Mouse (Mus musculus): ENCODE data around the gene Gjc1. TPM values are rescaled to one million over a fixed set of nuclear protein-coding genes. Genes with fewer than 3 reads are reported as not detected.

Gjc1 gene
- polyA plus RNA-seq, 2 experiments from 2014 or later, result 0.15 TPM; not detected in 1

DNA sequence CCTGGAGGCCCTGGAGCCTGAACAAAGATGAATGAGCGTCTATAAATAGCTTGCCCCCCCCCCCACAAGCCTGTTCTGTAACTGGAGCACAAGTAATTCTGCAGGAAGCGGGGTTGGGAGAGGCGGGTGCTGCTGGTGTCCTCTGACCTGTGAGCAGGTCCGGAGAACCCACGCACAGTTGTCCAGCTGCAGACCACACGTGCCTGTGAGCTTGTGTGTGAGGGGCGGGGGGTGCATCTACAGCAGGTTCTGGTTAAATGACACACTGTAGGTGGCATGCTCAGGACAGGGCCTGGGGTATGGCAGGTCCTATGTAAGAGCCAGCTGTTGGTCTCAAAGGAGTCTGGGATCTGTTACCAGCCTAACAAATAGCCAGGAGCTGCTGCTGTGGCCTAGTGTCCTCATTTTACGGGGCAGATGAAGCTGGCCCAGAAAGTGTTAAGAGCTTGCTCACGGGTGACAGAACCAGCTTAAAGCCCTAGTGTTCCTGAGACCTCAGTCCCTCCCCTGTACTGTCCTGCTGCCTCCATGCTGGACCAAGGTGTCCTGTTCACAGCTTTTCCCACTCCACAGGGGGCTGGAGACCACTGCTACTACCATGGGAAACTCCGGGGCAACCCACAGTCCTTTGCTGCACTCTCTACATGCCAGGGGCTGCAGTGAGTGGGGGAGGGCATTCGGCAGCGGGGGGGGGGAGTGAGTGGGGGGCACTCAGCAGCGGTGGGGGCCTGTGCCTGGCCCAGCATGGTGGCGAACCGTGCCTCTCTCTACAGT is 48.7 kb downstream of the Gjc1 start:
- ATAC-seq, result no peak

DNA sequence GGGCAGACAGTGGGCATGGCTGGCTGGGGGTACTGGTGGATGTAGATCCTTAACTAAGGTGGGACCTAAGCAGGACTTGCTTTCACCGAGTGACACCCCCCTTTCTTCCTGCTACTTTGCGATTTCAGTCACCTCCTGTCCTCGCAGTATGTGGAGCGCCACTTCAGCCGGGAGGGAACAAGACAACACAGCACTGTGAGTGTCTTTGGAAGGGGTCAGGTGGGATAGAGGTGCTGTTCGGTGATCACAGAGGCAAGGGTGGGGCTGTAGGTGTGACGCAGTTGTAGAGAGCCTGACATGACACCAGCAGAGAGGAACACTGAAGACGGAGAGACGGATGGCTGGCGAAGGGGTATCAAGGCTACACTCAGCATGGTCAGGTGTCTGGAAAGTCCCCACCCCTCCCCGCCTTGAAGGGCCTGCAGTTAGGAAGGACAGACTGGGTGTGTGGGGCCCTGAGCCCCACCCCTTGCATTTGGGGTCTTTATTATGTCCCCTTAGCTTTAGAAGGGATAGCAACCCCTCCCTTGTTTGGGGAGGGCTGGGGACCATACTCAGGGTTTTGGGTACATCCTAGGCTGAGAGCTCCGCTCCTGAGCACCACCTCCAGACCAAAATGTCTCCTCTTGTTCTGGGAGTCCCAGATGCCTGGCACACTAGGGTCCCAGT is 49.4 kb downstream of the Gjc1 start:
- ATAC-seq, result no peak

DNA sequence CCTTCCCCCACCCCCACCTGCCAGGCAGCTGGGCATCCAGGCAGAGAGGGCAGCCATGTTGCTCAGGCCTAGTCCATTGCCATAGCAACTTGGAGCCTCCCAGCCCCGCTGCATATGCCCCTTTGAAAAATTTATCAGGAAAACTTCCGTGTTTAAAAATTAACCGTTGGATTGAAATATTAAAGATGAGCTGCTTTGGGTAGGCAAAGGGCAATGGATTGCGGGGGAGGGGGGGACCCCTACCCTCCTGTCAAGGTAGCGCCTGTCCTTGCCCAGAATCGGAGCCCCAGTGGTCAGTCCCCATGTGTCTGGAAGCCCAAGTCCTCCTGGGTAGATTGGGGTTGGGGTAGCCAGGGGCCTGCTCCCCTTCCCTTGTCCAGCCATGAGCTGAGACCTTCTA is 50.4 kb downstream of the Gjc1 start:
- ATAC-seq, result no peak

DNA sequence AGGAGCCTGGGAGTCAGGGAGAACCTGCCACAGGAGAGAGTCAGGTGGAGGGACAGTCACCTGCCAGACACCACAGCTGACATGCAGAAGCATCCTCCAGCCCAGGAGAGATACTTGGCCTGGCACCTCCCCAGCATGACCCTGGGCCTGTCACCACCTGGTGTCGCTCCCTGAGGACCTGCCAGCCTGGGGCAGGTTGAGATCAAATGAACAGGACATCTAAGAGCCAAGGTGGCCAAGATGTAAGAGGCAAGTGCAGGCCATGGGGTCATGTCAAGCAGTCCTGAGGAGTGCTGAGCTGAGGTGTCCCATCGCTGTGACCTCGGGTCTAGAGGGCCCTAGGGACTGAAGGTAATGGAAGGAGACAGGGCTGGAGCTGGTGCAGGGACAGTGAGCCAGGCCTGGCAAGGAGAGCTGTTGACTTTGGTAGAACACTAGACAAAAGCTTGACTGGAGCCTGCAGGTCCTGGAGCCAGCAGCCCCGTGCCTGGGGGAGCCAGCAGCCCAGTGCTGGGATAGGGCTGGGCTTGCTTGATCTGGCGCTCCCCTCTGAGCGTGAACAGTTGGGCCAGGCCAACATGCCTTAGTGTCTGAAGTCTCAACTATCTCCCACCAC is 52.3 kb downstream of the Gjc1 start:
- ATAC-seq, result no peak

DNA sequence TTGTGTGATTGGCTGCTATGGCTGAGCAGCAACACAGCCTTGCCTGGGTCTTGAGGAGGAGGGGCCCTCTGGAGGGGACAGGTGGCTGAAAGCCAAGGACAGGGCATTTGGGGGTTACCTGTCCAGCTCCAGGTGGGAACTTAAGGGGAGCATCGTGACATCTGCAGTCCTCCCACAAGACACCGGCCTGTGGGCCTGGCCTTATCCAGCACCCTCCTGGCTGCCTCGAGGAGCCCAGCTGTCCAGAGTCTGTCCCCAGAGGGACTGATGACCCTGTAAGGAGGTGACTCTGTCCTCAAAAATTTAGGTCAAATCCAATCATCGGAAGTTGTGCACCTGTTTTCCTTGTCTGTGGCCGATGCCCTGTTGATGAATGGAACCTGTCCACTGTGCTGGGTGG is 54.1 kb downstream of the Gjc1 start:
- no peak for ATAC-seq

DNA sequence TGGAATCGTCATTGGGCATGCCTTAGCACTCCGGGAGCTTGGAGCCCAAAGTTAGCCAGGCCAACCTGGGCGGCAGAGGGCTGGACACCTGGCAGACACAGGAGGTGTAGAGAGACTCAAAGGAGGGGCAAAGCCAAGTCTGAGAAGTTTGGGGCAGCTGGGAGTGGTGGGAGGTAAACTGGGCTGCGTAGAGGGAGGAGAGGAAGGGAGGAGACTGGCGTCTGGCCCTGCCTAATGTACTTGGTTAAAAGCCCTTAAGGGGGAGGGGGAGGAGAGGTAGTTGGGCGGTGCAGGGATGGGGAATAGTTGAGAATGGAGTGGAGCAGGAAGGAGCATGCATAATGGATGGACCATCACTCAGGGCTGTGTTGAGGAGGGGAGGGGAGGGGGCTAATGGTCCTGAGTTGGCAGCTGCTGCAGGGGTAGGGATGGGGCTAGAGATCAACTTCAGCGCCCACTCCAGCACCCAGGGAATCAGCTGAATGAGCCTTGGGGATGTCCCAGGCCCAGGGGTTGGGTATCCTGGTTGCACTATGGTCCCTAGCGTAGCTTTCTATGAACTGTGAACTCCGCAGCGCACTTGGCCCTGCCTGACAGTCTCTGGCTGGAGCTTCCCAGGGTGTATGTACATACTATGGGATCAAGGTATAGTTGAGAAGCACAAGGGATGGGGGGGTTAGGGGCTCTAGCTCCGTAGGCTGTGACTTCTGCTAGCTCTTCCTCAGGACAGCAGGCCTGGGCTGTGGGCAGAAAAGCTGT is 56.3 kb downstream of the Gjc1 start:
- no peak for ATAC-seq

DNA sequence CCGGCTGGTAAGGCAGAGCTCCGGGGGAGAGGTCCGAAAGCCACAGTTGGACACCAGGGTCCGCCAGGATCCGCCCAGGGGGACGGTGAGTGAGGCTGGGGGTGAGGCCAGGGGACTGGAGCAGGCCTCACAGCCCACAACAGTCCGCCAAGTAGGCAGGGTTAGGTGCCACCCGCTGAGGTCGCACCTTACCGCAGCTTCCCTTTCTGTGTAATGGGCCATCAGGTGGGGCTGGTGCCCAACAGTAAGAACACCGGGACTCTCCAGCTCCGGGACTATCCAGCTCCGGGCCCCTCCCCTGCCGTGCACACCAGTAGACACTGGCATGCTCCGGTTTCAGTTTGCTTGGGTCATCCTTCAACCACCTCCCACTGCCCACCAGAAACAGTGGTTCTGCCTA is 57.3 kb downstream of the Gjc1 start:
- no peak for ATAC-seq

DNA sequence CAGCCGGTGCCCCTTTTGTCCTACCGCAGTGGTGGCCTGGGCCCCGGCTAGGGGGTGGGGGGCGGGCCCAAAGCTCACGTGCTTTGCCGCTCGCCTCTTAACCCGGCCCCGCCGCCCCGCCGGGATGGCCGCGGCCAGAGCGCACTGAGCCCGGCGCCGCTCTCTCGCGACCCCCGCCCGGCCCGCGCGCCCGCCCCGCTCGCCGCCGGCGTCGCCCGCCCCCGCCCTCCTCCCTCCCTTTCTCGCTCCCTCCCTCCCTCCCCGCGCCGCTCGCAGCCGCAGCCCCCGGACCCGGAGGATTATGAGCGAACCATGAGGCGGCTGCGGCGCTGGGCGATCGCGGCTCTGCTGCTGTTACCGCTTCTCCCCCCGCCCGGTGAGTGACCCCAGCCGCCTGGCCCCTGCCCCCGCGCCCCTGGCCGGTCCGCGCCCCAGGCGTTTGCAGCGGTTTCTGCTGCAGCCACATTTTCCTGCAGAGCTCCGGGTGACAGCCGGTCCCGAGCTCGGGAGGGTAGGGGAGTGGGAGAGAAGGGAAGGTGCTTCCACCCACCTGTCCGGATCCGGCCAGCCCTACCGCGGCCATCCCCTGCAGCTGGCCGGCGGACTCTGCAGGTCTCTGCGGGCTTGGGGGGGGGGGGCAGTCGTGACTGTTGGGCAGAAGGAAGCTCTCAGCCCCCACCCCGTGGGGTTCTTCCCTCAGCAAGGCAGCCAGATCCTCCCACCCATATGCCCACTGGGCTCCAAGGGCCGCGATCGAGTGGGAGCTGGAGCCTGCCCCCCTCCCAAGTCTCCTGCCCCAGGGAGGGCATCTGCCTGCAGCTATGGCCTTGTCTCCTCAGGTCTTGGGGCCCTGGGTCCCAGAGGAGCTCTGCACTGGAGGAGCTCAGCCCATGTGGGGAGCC is 57.9 kb downstream of the Gjc1 start, which contains the start of gene Adam11:
Adam11 (plus strand) TSS at position 131 of the 902 bp plus-strand sequence.
- no peak for ATAC-seq

DNA sequence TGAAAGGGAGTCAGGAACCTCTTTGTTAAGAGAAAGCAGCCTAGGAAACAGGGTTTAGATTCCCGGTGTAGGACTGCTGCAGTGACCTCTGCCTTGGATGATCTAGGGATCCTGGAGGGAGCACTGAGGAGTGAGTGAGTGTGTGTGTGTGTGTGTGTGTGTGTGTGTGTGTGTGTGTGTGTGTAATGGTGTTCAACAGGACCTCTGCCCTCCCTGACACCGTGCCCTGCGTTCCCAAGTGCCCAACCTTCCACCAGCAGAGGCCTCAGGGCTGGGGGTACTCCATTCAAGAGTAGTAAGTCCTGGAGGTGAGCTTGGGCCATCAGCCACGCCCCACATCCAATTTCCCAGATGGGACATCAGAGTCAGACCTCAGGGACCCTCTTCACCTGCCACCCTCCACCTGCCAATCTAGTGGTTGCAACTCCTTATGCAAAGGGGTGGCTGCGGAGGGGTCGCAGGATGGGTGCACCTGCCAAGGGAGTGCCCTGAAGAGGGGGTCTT is 58.6 kb downstream of the Gjc1 start:
- ATAC-seq, result no peak

DNA sequence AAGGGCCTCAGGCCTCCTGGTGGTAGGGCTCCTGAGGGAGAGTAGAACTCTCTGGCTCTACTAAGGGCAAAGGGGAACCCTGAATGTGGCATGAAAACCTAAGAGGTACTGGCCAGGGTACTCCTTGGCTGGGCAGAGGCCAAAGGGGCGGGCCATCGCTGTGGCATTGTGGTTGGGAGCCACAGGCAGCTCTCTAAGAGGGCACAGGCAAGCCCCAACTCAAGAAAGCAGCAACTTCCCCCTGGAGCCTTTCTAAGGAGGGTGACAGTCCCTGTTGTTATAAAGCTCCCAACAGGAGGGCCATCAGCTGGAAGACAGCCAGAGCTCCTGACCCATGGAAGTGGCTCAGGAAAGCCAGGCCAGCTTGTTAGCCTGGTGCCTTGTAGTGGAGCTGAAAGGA is 60.5 kb downstream of the Gjc1 start:
- ATAC-seq, result no peak

DNA sequence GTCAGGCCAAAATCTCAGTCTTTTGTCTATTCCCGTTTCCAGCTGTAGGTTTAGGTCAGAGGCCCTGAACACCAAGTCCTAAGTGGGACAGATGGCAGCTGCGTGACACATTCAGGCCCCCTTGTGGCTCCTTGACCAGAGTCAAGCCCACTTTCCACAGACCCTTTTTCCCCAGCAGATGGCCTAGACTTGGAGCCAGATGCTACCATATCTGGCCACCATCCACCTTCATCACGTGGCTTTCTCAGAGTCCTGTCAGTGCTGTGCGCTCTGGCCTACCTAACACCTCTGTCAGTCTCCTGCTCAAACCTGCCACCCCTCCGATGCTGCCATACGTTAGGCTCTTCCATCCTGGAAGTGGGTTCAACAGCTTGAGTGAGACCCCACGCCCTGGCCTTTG is 64.1 kb downstream of the Gjc1 start:
- no peak for ATAC-seq

DNA sequence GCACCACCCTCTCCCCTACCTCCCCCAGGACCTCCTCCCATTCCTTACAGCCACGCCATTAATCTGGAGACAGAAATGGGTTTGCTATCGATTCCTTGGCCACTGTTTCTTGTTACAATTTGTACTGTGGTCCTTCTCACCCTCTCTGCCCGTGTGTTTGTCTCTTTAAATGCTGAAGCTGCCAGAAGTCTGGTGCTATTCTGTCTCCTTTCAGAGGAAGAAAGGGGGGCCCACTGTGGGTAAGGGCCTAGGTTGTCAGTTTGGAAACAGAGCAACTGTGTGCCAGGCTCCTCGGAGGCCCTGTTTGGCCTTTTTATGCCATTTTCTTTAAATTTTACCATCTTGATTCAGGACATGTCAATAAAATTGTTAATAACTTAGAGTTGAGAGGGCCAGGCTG is 65.1 kb downstream of the Gjc1 start:
- ATAC-seq, result no peak

DNA sequence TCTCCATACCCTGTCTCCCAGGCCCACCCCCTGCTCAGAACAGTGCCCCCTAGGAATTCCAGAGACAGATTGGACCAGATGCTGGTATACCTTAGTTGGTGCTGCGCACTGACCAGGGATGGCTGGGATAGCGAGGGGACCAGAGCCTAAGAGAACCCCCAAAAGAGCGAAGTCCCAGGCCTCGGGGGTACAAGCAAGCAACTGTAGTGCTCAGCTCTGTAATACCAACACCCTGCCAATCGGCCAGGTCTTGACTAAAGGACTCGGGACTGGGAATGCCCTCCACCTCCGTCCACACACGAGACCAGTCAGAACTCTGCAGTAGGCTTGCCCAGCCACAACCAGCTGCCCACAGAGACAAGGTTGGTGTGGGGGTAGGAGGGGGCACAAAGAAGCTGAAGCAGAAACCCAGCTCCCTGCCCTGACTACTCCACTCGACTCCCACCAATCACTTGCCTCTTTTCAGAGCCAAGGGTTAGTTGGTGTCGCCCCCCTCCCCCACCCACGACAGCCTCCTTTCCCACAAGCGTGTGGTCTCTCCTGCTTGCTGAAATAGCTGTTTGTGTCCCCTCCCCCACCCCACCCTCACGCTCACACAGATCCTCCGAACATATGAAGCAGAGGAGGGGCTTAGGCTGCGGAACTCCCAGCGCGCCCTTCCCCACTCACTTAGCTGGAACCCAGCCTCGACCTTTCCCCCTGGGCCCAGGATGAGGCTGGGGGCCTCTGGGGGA is 65.7 kb downstream of the Gjc1 start:
- no peak for ATAC-seq

DNA sequence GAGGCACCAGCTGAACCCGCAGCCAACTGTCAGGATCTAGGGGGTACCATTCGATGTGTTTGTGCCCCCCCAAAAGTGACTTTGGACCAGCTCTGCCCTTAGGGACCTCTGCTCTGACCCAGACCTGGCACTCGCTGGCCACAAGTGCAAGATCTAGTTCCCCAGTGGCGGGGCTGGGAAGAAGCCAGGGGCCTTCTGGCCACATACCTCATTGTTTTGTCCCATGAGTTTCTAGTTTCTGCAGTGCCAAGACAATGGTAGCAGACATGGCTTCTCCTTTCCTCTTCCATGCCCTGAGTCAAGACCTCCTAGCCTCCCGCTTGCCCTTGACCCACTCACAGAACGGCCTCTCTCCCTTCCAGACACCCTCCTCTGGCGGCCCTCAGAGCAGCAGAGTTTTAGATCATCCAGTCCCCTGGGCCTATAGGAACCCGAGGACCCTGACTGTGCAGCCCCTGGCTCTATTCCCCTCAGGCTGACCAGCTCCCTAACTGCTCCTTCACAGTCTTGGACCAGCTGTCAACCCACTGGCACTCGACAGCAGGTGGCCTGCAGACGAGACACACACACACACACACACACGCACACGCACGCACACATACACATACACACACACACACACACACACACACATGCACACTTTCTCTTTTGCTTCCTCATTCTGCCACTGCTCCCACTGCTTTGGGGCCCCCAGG is 66.5 kb downstream of the Gjc1 start:
- no peak for ATAC-seq

DNA sequence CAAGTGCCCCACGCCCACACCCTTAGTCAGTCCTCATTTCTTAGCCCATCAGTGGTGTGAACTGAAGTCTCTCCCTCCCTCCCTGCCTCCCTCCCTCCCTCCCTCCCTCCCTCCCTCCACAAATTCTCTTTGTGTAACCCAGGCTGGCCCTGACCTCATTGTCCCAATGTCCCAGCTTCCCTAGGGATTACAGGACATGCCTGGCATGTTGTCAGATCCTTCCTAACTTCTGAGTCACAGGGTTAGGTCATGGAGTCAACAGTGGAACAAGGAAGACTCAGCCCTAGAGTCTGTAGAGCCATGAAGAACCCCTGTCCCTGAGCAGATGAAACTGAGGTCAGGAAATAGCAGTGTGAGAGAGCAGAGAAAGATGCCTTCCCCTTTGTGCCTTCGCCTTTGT is 69.8 kb downstream of the Gjc1 start:
- no peak for ATAC-seq

Other genes with a start within 250 kb of the Gjc1 start
- not detected for gene Gm11627, start 240.2 kb downstream of the Gjc1 start, polyA plus RNA-seq (2017; shearing (Covaris generic))
- not detected for gene Fzd2, start 215.3 kb downstream of the Gjc1 start, polyA plus RNA-seq (2017; shearing (Covaris generic))
- not detected for gene Meioc, start 156.0 kb downstream of the Gjc1 start, polyA plus RNA-seq (2017; shearing (Covaris generic))
- gene Ccdc43, start 121.9 kb downstream of the Gjc1 start, polyA plus RNA-seq (2017; shearing (Covaris generic)), result 10 to 100 TPM; 36.5 to 37.9 TPM
- gene Adam11, start 58.3 kb downstream of the Gjc1 start, polyA plus RNA-seq (2017; shearing (Covaris generic)), result not detected
- gene Higd1b, start 16.1 kb upstream of the Gjc1 start, polyA plus RNA-seq (2017; shearing (Covaris generic)), result not detected
- 100 to 1,000 TPM in 1 of 2 experiments, 10 to 100 TPM in 1; 97.6 to 127 TPM for gene Eftud2, start 61.3 kb upstream of the Gjc1 start, polyA plus RNA-seq (2017; shearing (Covaris generic))
- under 1 TPM in 1 of 2 experiments, not detected in 1; 0.29 TPM for gene Ccdc103, start 61.5 kb upstream of the Gjc1 start, polyA plus RNA-seq (2017; shearing (Covaris generic))
- gene Fam187a, start 65.5 kb upstream of the Gjc1 start, polyA plus RNA-seq (2017; shearing (Covaris generic)), result not detected
- gene Gfap, start 81.2 kb upstream of the Gjc1 start, polyA plus RNA-seq (2017; shearing (Covaris generic)), result not detected
- 1 to 10 TPM; 1.6 to 1.9 TPM for gene Kif18b, start 105.4 kb upstream of the Gjc1 start, polyA plus RNA-seq (2017; shearing (Covaris generic))
- gene C1ql1, start 127.0 kb upstream of the Gjc1 start, polyA plus RNA-seq (2017; shearing (Covaris generic)), result not detected
- 10 to 100 TPM; 62.2 to 99.9 TPM for gene Nmt1, start 208.5 kb upstream of the Gjc1 start, polyA plus RNA-seq (2017; shearing (Covaris generic))
- 10 to 100 TPM; 23.5 to 25.6 TPM for gene Dcakd, start 208.6 kb upstream of the Gjc1 start, polyA plus RNA-seq (2017; shearing (Covaris generic))

All from activated CD4-positive, CD25-positive, alpha-beta regulatory T cell, adult 4 months (primary cell).